Mouse (Mus musculus) stomach, postnatal 0 days (tissue): ENCODE results near the gene Gk5. TPM values are rescaled to one million over a fixed set of nuclear protein-coding genes. Genes with fewer than 3 reads are reported as not detected.
A peak's percentile ranks its signal among the peaks of the same experiment; 100 is the strongest.

Experiments used
- ATAC-seq: fragments of 200-750 bp; cut with Nextera tagmentation; 2 replicates; pipeline ENCODE4 v1.8.0; 2017; ENCODE audit not compliant: low FRiP score, low TSS enrichment
- DNase-seq: peaks from one replicate; pipeline ENCODE4 v3.0.0-alpha.2; 2016; ENCODE audit warnings: low spot score
- H3K27ac ChIP-seq: fragments of 300-500 bp; sonication (generic); replicated peaks from 2 replicates; pipeline ENCODE4 v1.5.1; 2014; ENCODE audit warnings: mild to moderate bottlenecking, control low read depth
- H3K27me3 ChIP-seq: fragments of 300-500 bp; sonication (generic); 2 replicates; pipeline ENCODE4 v1.6.1; 2014; ENCODE audit warnings: low read length; ENCODE audit not compliant: control insufficient read depth, insufficient read depth
- H3K36me3 ChIP-seq: fragments of 300-500 bp; sonication (generic); 2 replicates; pipeline ENCODE4 v1.6.1; 2014; ENCODE audit warnings: low read length, mixed read lengths; ENCODE audit not compliant: control insufficient read depth, insufficient read depth
- H3K4me1 ChIP-seq: fragments of 300-500 bp; sonication (generic); replicated peaks from 2 replicates; pipeline ENCODE4 v1.6.1; 2014; ENCODE audit warnings: antibody characterized with exemption; ENCODE audit not compliant: control insufficient read depth, insufficient read depth
- H3K4me2 ChIP-seq: fragments of 300-500 bp; sonication (generic); replicated peaks from 2 replicates; pipeline ENCODE4 v1.6.1; 2014; ENCODE audit warnings: low read depth, mild to moderate bottlenecking, control low read depth, moderate library complexity
- H3K4me3 ChIP-seq: fragments of 300-500 bp; sonication (generic); 2 replicates; pipeline ENCODE4 v1.5.1; 2014; ENCODE audit warnings: low read depth, low read length, control low read depth
- H3K9ac ChIP-seq: fragments of 300-500 bp; sonication (generic); 2 replicates; pipeline ENCODE4 v1.6.1; 2014; ENCODE audit warnings: mild to moderate bottlenecking, low read length, control low read depth, mixed read lengths
- H3K9me3 ChIP-seq: fragments of 300-500 bp; sonication (generic); 2 replicates; pipeline ENCODE4 v1.6.1; 2016; ENCODE audit warnings: low read length; ENCODE audit not compliant: control insufficient read depth
- CTCF ChIP-seq: IDR thresholded peaks from 2 replicates; pipeline ENCODE4 v1.5.1; 2016; ENCODE audit warnings: antibody characterized with exemption, low read depth, mild to moderate bottlenecking, moderate library complexity
- EP300 ChIP-seq: optimal IDR thresholded peaks from 2 replicates; pipeline ENCODE3; 2016; ENCODE audit warnings: antibody characterized with exemption
- WGBS: fragments of 180-500 bp; shearing (Covaris S2); extraction: QIAGEN DNeasy Blood & Tissue Kit; methylation state at CpG from one replicate; pipeline ENCODE4 v1.1.7; 2014; 5-methylcytosine and 5-hydroxymethylcytosine counted together
- polyA plus RNA-seq: library from polyadenylated mRNA; unstranded; fragments of >200 nt; fragmentation: Nextera tagmentation; extraction: Ambion mirVana; gene quantifications from 2 replicates; pipeline ENCODE4 v1.2.1, GENCODE M21; 2015

The Gk5 gene
- polyA plus RNA-seq, 1 experiment from 2014 or later, result 9.8 TPM

DNA sequence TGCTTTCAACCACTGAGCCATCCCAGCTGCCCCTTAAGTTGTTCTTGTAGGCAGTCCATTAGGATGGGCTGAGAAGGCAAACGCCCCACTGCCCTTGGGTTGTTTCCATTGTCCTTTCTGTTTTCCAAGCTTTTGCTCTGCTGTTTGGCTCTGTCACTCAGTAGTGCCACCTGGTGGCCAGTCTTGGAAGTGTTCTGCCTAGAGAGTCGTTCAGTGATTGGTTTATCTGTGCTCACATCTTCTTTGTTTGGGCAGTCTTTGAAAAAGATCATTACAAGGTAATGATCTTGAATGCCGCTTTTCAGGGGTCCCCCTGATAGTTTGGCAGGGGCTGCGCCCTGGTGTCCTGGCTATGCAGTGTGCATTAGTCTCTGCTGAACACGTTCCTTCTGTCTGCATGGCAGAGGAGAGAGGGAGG, 48.0 kb downstream of the Gk5 start:
- 0 out of 2 replicates have a peak, but pooled peaks have one; percentile 35 for ATAC-seq
- WGBS, result 38% methylated on average over 5 of the region's 5 CpGs

GRCm38 (mm10) chr9:96170600-96170999, 51.4 kb downstream of the Gk5 start:
- Histone ChIP-seq H3K9ac (no peak overlapping the region), H3K4me3 (no peak overlapping the region), H3K4me1 (no peaks in the 10 kb centered on the region), H3K27ac (no peak overlapping the region), H3K9me3 (no peaks in the 10 kb centered on the region), H3K4me2 (no peak overlapping the region), H3K36me3 (peaks cover 10% of the 10 kb centered on the region; the same call in 1 of the 2 replicates), H3K27me3 (no peaks in the 10 kb centered on the region)
- no peak for DNase-seq
- WGBS, result 68% methylated on average over 3 of the region's 3 CpGs
- no peak for ATAC-seq
- TF ChIP-seq EP300 (no peak), CTCF (no peak)

More for the DNA sequence above, 48.0 kb downstream of the Gk5 start:
- TF ChIP-seq CTCF, result peak; percentile 91
- TF ChIP-seq EP300, result no peak
- Histone ChIP-seq H3K4me2 (no peak overlapping the region), H3K27ac (no peak overlapping the region), H3K27me3 (no peaks in the 10 kb centered on the region), H3K4me1 (no peaks in the 10 kb centered on the region), H3K36me3 (0 out of 2 replicates have a peak, but pooled peaks cover 3% of the 10 kb centered on the region), H3K4me3 (no peak overlapping the region), H3K9me3 (no peaks in the 10 kb centered on the region), H3K9ac (no peak overlapping the region)
- peak; percentile 74 for DNase-seq

DNA sequence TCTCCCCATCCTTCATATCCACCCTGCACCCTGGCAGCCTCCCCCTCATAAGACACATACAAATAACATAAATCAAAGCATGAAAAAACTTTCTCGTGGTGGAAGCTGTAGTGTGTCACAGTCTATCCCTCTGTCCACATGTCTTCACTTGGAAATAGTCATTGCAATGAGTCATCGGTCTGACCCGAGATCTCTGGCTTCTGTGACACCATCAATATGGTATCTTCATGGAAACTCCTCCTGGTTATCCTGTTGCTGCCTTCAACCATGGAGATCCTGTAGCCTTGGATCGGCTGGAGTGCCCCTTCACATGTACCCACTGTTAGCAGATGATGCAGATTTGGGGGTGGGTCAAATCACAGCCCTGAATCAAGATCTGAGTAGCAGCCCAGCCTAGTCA, 65.7 kb downstream of the Gk5 start:
- TF ChIP-seq EP300 (no peak), CTCF (no peak)
- peak; percentile 45; the same call in 1 of the 2 replicates for ATAC-seq
- H3K4me2 ChIP-seq, result no peak overlapping the region
- no peak overlapping the region for H3K27ac ChIP-seq
- WGBS, result 69% methylated on average over 4 of the region's 4 CpGs
- H3K9me3 ChIP-seq, result no peaks in the 10 kb centered on the region
- no peak overlapping the region for H3K9ac ChIP-seq
- no peaks in the 10 kb centered on the region for H3K27me3 ChIP-seq
- H3K4me3 ChIP-seq, result no peak overlapping the region
- no peaks in the 10 kb centered on the region for H3K4me1 ChIP-seq
- DNase-seq, result no peak
- 0 out of 2 replicates have a peak, but pooled peaks cover 3% of the 10 kb centered on the region for H3K36me3 ChIP-seq

- TF ChIP-seq EP300, result no peak
- no peak for TF ChIP-seq CTCF
- no peaks in the 10 kb centered on the region for H3K4me1 ChIP-seq
- no peaks in the 10 kb centered on the region for H3K9me3 ChIP-seq
- H3K27ac ChIP-seq, result no peak overlapping the region
- DNase-seq (peak; percentile 26), ATAC-seq (no peak)
- no peak overlapping the region for H3K4me2 ChIP-seq
- no peak overlapping the region for H3K9ac ChIP-seq
- WGBS, result 53% methylated on average over 7 of the region's 7 CpGs
- H3K27me3 ChIP-seq, result no peaks in the 10 kb centered on the region
- H3K4me3 ChIP-seq, result no peak overlapping the region
- 0 out of 2 replicates have a peak, but pooled peaks cover 3% of the 10 kb centered on the region for H3K36me3 ChIP-seq
These were observed 67.5 kb downstream of the Gk5 start for GRCm38 (mm10) chr9:96186701-96187100.

GRCm38 (mm10) chr9:96195885-96196622, 76.9 kb downstream of the Gk5 start, which contains the start of gene Tfdp2:
TSS of gene Tfdp2 (plus strand) at chr9:96196275.
- peak; percentile 98 for ATAC-seq
- Histone ChIP-seq H3K4me1 (no peaks in the 10 kb centered on the region; the same call in 1 of the 2 replicates), H3K4me3 (peak within 1 kb of the TSS; percentile 79), H3K9me3 (no peaks in the 10 kb centered on the region), H3K9ac (peak within 1 kb of the TSS; percentile 88), H3K27ac (peak within 1 kb of the TSS; percentile 96), H3K4me2 (peak within 1 kb of the TSS; percentile 98), H3K36me3 (no peaks in the 10 kb centered on the region), H3K27me3 (no peaks in the 10 kb centered on the region)
- WGBS, result 1% methylated on average over 78 of the region's 81 CpGs
- peak; percentile 92 for DNase-seq
- TF ChIP-seq EP300 (no peak), CTCF (peak; percentile 67)
